Mouse (Mus musculus): Measurements from ENCODE around the gene Syne1.

DNA sequence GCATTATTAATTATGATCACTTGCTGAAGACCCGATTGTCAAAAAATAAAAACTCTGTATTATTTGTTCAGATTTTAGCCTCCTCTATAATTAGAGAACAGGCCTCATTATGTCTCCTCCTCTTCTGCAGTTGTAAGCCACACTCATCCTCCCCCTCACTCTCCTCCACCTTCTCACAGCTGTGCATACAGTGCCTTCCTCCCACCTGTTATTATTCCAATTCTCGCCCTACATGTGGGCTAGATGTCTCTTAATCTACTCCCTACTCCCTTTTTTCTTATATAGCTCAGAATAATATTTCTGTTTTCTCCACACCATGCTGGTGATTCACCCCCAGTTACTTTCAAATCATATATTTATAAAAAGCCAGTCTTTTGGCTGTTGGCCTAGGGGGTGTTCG, 371.4 kb downstream of the Syne1 start:
- TF ChIP-seq EP300 (IDR thresholded peaks at IDR 0.05; ENCODE audit: low read depth) (no peak), CTCF (IDR thresholded peaks at IDR 0.05; ENCODE audit: low read depth) (no peak)

Data from liver, postnatal 0 days (tissue).